ENCODE assay signal across 27 mouse cellular contexts in genomic region chr1:163390044-163390443, GRCm38 (mm10).
"Had no signal": no experiment of that assay in that cellular context is flagged by ENCODE, and none has a peak within 500 bp of the region (broad histone marks: within the 10 kb centered on the region; RNA-seq: fewer than 3 reads in every experiment).

No protein-coding gene starts in this region.

- H3K4me2 ChIP-seq: heart, embryonic 11.5 days; heart, embryonic 13.5 days; heart, embryonic 15.5 days; hindbrain, embryonic 13.5 days; hindbrain, embryonic 15.5 days; kidney, embryonic 15.5 days; limb, embryonic 12.5 days; liver, embryonic 11.5 days; liver, embryonic 13.5 days; liver, embryonic 15.5 days had no signal

- H3K27ac ChIP-seq: heart, adult 2 months; heart, embryonic 13.5 days; heart, embryonic 15.5 days; hindbrain, embryonic 13.5 days; hindbrain, embryonic 15.5 days; hindbrain, postnatal 0 days; kidney, embryonic 15.5 days; kidney, postnatal 0 days; left cerebral cortex, adult 2 months; limb, embryonic 10.5 days; limb, embryonic 12.5 days; liver, embryonic 13.5 days; liver, embryonic 15.5 days had no signal

- DNase-seq: gastrocnemius, postnatal 14 days; gastrocnemius, postnatal 36 days; heart, adult 11 months; heart, adult 2 months; heart, postnatal 10 days; heart, postnatal 36 days; kidney, adult 11 months; kidney, postnatal 14 days; kidney, postnatal 36 days; layer of hippocampus, adult 9-11 months; layer of hippocampus, postnatal 36 days; liver; liver, embryonic 13.5 days had no signal

- ATAC-seq: hindbrain, postnatal 0 days; intestine, embryonic 16.5 days had no signal

- H3K4me1 ChIP-seq: heart, embryonic 15.5 days; hindbrain, embryonic 13.5 days; hindbrain, embryonic 15.5 days; kidney, embryonic 15.5 days; limb, embryonic 12.5 days; liver, embryonic 13.5 days; liver, embryonic 15.5 days had no signal

- H3K9me3 ChIP-seq: heart, embryonic 13.5 days; heart, embryonic 15.5 days; hindbrain, embryonic 13.5 days; hindbrain, embryonic 15.5 days; kidney, embryonic 15.5 days; limb, embryonic 10.5 days; limb, embryonic 12.5 days; liver, embryonic 13.5 days; liver, embryonic 15.5 days had no signal

- H3K9ac ChIP-seq: heart, embryonic 13.5 days; heart, embryonic 15.5 days; hindbrain, embryonic 13.5 days; hindbrain, embryonic 15.5 days; kidney, embryonic 15.5 days; limb, embryonic 12.5 days; liver, embryonic 13.5 days; liver, embryonic 15.5 days had no signal

- H3K4me3 ChIP-seq: heart, adult 2 months; heart, embryonic 13.5 days; heart, embryonic 15.5 days; hindbrain, embryonic 13.5 days; hindbrain, embryonic 15.5 days; kidney, embryonic 15.5 days; left cerebral cortex, adult 2 months; limb, embryonic 10.5 days; limb, embryonic 12.5 days; liver, embryonic 13.5 days; liver, embryonic 15.5 days had no signal

- H3K27me3 ChIP-seq: heart, embryonic 13.5 days; heart, embryonic 15.5 days; hindbrain, embryonic 13.5 days; hindbrain, embryonic 15.5 days; kidney, embryonic 15.5 days; limb, embryonic 12.5 days; liver, embryonic 13.5 days; liver, embryonic 15.5 days had no signal
